Mouse (Mus musculus) CD4-positive helper T cell, adult 2 months (primary cell): Measurements from ENCODE around the gene Tm9sf3.
"Not testable (repeated sequence)": the region's sequence is repeated elsewhere in the genome, so short reads cannot be mapped to it uniquely, and the experiment has no call there.

ENCODE experiments used
- DNase-seq: peaks from one replicate; pipeline ENCODE4 v3.0.0-alpha.2; 2012; ENCODE audit warnings: low read depth, missing footprints, low spot score

Gene Tm9sf3

DNA sequence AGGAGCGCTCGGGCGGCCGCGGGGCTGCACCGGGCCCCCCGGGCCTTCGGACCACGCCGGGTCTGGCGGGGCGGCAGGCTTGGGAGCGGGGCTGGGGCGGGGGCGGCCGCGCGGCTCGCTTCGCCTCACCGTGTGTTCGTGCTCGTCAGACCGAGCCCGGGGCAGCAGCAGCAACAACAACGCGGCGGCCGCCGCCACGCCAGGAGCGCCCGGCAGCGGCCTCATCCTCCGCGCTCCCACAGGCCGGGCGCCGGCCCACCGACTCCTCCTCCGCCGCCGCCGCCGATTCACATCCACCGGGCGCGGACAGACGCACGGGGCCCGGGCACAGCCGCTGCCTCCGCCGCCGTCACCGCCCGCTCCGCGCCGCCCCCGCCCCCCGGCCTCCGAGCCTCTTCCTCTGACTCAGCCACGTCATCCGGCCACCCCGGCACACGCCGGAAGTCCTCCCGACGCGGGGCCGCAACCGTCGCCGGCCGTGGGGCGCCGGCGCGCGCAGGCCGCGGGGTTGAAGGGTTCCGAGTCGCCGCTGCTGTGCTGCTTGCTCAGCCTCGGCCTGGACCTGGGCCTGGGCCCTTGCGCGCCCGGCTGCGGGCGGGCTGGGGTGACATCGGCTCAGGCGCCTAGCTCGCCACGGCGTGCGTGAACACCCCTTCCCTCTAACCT is at the start of gene Tm9sf3:
Gene Tm9sf3 (minus strand): TSS at position 368 of the 666 bp plus-strand sequence.
- DNase-seq = peak; percentile 92

DNA sequence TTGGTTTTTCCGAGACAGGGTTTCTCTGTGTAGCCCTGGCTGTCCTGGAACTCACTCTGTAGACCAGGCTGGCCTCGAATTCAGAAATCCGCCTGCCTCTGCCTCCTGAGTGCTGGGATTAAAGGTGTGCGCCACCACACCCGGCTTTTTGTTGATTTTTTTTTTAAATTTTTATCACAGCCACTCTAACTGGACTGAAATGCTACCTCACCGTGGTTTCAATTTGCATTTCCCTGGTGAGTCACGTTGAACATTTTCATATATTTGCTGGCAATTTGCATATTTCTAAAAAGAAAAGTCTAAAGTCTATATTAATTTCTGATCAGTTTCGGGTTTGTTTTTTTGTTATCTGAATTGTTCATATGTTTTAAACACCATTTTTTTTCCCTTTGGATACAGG is 48.8 kb upstream of the Tm9sf3 start:
- DNase-seq = not testable (repeated sequence)

DNA sequence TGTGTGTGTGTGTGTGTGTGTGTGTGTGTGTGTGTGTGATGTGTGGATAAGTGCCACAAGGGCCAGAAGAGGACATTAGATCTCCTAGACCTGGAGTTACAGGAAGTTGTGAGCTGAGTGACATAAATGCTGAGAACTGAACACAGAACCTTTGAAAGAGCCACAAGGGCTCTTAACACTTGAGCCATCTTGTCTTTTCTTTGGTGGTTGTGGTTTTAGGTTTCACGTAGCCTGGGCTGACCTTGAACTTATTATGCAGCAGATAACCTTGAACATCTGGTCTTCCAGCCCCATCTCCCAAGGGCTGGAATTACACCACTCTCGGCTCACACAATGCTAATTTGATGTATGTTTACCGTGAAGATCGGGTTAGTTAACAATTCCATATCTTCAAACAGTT is 48.2 kb upstream of the Tm9sf3 start:
- no peak for DNase-seq

DNA sequence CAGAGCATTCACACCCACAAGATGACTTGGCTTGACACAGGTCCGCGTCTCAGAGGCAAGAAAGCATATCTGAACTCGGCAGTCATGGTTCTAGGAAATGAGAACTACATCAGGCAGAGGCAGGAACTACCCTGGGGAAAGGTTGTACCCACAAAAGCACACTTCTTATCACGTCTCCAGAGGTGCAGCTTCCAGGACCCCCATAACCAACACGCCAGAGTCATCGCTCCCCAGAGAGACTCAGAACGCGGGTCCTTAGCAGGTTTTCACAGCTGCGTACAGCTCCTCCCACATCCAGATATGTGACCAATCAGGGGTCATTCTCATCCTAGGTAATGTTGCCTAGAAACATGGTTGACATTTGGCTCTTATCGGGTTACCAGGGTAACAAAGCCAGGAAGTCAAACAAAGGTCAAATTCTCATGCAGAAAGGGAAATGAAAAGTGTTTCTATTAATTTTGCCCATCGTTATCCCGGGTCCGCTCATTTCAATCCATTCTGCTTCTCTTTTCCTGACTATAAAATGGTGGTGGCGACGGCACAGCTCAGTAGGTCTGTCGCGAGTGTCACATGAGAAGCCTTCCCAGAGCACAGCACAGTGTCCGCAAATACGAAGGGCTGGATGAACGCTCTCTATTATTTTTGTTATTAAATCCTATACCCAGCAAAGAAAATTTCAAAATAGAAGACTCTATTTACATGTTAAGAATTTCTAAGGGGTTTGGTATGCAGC is 47.3 kb upstream of the Tm9sf3 start:
- peak; percentile 63 for DNase-seq

DNA sequence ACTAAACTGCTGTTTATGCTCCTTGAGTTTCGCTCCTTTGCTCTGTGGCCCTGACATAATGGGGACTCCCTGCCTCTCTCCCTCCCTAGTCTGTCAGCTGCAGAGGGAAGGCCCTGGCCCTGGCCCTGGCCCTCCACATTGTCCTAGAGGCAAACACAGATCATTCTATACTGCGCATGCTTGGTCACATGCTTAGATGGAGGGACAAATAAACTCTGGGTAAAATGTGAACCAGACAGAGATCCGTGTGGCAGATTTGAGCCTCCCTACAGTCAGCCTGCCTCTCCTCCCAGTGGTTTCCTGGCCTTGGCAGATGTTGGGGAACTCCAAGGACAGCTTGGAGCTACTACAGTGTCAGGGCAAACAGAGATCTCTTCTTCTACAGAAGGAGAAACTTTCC is 40.1 kb upstream of the Tm9sf3 start:
- no peak for DNase-seq

DNA sequence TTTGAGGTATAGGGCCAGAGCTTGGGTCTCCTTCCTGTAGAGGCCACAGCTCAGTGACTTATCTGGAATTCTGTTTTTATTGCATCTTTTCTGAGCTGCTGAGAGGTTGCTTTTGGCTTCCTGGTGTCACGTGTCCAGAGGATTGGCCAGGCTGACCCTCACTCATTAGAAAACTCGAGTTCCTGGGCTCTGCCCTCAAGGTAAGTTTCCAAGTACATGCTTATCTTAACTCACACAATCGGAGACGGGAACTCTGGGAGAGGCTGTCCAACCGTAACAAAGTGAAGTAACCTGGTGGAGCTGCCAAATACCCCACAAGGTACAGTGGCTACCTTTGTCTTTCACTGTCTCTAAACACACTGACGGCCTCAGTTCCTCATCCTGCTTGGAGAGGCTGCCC is 39.6 kb upstream of the Tm9sf3 start:
- no peak for DNase-seq

DNA sequence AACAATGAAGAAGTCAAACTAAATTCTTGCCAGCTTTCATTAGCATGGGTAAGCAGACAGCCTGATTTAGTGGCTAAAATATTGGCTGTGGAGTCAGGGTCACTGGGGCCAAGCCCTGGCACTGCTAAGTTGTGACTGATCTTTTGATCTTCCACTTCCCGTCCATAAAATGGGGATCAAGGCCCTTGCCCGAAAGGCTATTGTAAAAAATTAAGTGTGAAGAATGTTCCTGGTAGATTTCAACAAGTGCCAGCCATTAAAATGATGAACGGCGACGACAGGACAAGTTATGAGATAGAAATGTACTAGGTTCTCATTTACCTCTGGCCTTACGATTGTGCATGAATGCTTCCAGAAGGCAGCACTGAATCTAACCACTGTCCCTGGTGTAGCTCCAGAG is 38.1 kb upstream of the Tm9sf3 start:
- DNase-seq = no peak

DNA sequence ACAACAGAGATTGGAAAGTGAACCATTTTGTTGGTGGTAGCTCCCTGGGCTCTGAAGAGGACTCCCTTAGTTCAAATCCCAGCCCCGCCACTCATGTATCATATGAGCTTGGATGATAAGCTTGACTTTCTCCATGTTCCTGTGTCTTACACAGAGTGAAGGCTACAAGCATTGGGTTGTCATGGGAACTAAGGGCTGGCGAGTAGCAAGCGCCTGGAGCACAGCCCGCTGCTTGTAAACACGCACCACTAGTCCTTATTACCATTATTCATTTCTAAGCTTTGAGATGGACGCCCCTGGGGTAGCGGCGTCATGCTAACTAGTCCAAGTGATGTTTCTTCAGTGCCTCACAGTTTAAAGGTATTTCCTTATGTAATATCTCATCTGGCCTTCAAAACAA is 35.6 kb upstream of the Tm9sf3 start:
- DNase-seq = no peak

DNA sequence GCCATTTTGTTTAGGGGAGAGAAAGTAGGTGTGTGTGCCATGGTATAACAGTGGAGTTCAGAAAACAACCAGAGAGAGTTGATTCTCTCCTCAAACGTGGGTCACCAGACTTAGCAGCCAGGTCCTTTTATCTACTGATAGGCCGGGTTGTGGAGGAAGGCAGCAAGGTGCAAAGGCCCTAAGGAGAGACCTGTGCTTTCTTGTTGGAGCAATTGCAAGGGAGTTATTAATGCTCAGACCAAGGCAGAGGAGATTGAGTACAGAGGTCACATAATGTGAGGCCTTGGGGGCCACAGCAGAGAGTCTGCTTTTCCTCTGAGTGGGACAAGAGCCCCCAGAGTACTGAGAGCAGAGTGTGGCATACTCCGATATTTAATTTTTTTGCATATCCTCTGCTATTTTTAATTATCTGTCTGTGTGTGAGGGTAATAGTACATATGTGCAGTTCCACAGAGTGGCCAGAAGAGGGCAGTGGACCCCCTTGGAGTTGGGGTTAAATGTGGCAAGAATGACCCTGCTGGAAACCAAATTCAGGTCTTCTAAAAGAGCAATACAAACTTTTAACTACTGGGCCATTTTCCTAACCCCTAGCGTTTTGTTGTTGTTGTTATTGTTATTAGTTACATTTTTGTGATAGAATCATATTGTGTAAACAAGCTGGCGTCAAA is 27.3 kb upstream of the Tm9sf3 start:
- no peak for DNase-seq

DNA sequence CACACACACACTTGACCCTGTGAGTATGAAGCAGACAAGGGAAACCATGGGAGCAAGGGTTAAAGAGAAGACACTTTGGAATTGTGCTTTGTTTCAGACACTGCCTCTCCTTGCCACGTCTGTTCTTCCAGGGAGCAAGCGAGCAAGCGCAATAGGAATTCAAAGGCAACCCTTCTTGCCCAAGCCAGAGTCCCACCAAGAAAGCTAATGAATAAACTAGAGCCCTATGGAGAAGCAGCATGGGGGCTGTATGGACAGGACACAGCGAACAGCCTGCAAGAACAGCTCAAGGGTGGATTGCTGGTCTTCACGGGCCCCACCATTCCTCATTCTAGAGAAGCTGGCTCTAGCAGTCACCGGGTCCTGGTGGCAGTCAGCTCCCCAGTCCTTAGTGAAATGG is 24.8 kb upstream of the Tm9sf3 start:
- DNase-seq = no peak

DNA sequence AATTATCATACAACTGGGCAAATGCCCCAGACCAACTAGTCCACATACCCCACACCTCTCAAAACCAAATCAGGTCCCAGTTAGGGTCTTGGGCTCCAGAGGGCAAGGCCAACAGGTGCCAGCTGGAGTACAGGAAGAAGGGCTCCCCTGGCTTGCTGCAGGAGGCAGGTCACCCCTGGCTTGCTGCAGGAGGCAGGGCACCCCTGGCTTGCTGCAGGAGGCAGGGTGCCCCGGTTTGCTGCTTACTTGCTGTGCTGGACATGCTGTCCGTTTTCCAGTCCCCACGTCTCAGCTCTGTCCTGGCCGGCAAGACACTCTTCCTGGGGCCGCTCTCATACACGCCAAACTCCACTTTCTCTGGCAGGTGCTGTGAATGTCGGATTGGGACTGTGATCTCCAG is 23.4 kb upstream of the Tm9sf3 start:
- no peak for DNase-seq

DNA sequence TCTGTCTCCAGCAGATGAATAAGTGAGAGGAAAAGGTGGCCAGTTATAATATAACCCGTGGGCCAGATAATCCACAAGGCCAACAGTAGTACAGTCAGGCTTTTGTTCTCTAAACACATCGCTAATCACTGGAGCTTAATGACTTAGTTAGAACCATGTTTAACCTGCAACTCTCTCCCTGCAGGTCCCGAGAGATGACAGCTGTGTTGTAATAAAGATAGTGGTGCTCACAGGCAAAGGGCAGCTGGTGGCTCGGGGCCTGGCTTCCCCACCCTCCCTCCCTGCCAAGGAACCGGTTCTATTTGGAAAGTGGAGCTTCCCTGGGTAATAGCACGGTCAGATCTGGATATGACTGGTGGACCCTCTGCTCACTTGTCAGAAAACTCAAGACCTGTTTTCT is 20.7 kb upstream of the Tm9sf3 start:
- DNase-seq = no peak

DNA sequence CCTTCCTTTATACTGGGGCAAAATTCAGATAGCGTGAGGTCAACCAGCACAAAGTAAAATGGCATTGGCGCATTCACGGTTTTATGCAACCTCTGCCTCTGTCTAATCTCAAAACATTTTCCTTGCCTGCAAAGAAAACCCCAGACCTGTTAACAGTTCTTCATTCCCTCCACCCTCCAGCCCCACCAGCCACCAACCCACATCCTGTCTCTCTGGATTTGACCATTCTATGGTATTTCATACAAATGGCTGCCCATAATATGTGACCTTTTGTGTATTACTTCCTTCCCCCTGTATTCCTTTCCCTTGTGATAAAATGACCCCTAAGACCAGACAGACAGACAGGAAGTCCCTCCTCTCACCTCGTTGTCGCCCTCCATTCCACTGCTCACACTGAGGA is 18.9 kb upstream of the Tm9sf3 start:
- DNase-seq = no peak

DNA sequence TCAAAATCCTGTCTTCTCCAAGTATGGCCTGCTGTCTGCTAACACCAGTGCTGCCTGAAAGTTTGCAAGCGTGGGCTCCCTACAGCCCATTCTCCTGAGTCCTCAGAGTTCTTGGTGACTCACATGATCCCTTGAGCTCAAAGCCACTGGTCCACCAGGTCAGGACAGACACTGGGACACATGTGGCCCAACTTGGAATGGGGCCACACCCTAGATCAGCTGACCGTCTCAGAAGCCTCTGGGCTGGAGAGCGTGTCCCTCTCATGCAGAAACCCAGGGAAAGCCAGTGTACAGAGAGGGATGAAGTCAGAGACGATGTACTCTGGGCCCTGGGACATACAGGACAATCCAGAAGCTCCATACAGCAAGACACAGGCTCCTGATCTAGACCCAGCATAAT is 18.4 kb upstream of the Tm9sf3 start:
- DNase-seq = no peak

DNA sequence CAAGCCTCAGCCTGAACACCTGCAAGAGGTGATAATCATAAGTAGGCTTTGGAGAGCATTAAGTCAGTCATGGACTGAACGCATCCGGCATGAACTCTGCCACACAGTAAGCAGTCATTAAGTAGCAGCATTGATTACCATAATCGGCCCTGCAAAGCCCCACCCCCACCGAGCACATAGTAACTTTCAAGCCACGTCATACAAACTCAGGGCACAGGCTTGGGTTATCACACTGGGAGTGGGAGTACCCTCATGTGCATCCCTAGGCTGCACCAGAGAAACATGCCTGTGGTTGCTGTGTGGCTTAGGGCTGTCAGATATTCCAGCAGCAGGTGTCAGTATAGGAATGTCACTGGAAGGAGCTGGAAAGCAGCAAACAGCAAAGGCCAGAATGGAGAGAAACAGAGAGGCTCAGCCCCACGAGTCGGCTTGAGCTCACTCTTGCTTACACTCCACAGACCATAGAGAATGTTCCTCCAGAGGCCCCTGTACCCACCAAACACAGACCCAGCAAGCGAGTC is 16.0 kb upstream of the Tm9sf3 start:
- DNase-seq = no peak

DNA sequence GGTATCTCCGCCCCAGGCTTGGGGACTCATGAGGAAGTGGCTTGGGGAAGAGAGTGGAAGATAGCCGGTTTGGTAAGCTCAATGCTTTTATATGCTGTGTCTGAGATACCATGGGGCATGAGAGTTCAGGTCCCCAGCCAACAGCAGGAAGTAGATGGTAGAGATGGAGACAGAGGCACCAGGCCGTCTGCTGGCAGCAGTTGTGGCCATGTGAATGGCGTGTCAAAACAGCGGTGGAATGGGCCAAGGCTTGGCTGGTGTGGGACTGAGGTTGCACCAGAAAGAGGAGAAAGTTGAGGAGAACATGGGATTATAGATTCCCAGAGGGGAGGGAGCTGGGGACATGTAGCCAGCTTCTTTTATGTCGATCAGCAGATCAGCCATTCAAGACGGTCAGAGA is 14.8 kb upstream of the Tm9sf3 start:
- no peak for DNase-seq

DNA sequence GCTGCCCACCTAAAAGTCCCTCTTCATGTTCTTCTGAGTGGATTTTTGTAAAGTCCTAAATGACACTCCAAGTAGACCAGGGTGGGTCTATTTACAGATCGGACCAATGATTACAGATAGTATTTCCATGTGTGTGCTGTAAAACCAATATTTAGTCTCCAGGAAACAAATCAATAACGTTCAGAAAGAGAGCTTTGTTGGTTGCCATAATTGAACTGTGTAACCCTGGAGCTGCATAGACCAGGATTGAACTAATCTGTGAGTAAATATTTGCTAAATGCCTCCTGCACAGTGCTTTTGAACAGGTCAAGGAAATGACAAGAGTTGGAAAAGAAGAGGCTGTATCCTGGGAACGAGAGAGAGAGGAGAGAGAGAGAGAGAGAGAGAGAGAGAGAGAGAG is 11.8 kb upstream of the Tm9sf3 start:
- DNase-seq = no peak

DNA sequence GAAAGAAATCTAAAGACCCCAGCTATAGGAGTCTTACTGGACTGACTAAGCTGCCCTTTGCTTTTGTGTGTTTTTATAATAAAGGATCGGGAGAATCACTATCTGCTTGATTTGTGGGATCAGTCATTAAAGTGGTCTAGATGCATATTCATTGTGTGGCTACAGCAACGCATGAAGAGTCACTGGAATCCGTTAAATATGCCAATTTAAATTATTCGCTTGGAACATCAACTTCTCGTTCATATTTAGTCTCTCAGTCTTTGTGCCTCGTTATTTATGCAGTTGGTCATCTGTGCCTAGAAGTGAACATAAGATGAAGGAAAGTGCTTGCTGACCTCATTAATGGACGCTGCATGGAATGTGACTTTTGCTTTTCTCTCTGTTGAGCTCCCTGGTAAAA is 7.1 kb upstream of the Tm9sf3 start:
- no peak for DNase-seq

DNA sequence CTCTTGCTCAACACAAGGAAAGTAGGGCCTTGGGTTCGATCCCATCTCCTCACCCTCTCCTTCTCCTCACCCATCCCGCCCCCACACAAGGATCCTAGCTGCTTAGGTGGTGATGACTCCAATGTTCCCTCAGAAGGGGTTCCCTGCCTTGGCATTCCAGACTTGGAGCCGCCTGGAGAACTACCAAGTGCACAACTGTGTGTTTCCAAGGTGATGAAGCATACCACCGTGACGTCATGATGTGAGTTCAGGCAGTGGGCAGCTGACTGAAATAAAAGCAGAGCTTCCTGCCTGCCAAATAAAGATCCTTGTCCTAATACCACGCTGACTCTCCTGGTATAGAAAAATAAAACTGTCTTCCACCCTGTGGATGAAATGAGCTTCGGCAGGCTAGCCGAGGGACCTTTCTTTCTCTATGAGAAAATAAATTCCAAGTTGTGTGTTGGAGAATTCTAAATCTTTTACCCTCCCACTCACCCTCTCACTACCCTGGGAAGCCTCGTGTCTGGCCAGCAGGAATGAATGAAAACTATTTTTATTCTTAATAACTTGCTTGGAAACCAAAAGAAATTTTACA is 6.4 kb upstream of the Tm9sf3 start:
- DNase-seq = no peak

DNA sequence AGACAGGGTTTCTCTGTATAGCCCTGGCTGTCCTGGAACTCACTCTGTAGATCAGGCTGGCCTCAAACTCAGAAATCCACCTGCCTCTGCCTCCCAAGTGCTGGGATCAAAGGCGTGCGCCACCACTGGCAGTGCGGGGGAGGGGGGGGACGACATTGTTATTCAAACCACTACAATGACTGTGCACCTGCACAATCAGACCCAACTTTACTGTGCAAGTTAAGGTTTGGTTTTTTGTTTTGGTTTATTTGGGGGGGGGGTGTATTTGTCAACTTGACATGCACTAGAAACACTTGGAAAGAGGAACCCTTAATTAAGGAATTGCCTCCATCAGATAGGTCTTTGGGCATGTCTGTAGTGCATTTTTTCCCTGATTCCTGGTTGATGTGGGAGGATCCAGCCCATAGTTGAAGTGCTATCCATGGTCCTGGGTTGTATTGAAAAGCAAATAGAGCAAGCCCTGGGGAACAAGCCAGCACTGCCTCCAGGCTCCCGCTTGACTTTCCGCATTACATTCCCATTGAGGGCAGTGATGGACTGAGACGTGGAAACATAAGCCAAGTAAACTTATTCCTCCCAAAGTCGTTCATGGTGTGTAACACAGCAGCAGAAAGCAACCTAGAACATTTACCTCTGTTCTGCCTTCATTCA is 2.6 kb upstream of the Tm9sf3 start:
- no peak for DNase-seq

DNA sequence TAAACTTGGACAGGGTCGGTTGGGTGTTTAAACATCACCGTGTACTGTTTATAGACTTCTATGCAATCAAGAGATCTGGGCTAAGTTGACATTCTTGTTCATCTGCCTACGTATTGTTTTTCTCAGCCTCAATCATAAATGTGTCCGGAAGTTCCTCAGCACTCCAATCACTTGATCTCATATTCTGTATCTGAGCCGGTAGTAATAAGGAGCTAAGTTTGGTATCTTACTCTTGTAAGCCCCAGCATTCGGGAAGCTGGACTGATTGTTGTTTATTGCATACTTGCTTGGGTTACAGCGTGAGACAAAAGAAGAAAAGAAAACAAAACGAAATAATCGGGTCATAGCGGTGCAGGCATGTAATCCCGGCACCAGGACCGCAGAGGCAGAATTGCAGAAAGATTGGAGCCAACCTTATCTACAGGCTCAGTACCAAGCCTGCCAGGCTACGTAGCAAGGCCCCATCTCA is 568 bp upstream of the Tm9sf3 start:
- DNase-seq = peak; percentile 77
